Mouse (Mus musculus) MEL (cell line): Measurements from ENCODE around the gene Fn1. TPM values are rescaled to one million over a fixed set of nuclear protein-coding genes. Genes with fewer than 3 reads are reported as not detected.

ENCODE experiments used
- DNase-seq: peaks from one replicate; pipeline ENCODE4 v3.0.0; 2011; ENCODE audit warnings: low read depth, low spot score
- H3K27ac ChIP-seq: 2 replicates; pipeline ENCODE4 v1.5.1; 2012; ENCODE audit warnings: low read depth, mild to moderate bottlenecking, control low read depth, low read length, moderate library complexity; ENCODE audit not compliant: control insufficient read depth
- H3K27me3 ChIP-seq, 2 experiments: fragments of 150-350 bp in 1 of 2; sonication (generic) in 1 of 2; 2 replicates each; pipeline ENCODE4 v1.6.1; 2012; ENCODE audit warnings: low read length in 2 of 2, mild to moderate bottlenecking in 2 of 2, improper control_type of control experiment in 1 of 2, moderate library complexity in 1 of 2; ENCODE audit not compliant: insufficient read depth in 2 of 2, control insufficient read depth in 1 of 2
- H3K36me3 ChIP-seq, 2 experiments: 2 replicates each; pipeline ENCODE4 v1.6.1; 2012 to 2014; ENCODE audit warnings: low read length in 2 of 2, improper control_type of control experiment in 1 of 2, inconsistent platforms in 1 of 2, mild to moderate bottlenecking in 1 of 2; ENCODE audit not compliant: insufficient read depth in 2 of 2, control insufficient read depth in 1 of 2
- H3K4me1 ChIP-seq, 2 experiments: fragments of 150-350 bp in 1 of 2; sonication (generic) in 1 of 2; 2 replicates each; pipeline ENCODE4 v1.6.1; 2012; ENCODE audit warnings: low read length in 2 of 2, improper control_type of control experiment in 1 of 2, mild to moderate bottlenecking in 1 of 2; ENCODE audit not compliant: insufficient read depth in 2 of 2, control insufficient read depth in 1 of 2
- H3K4me3 ChIP-seq, 2 experiments: fragments of 150-350 bp in 1 of 2; sonication (generic) in 1 of 2; 2 replicates each; pipeline ENCODE4 v1.5.1; 2012; ENCODE audit warnings: low read depth in 2 of 2, low read length in 2 of 2, mild to moderate bottlenecking in 2 of 2, moderate library complexity in 2 of 2, control low read depth in 1 of 2, improper control_type of control experiment in 1 of 2; ENCODE audit not compliant: control insufficient read depth in 1 of 2, insufficient read depth in 1 of 2
- H3K79me2 ChIP-seq: 2 replicates; pipeline ENCODE4 v1.6.1; 2012; ENCODE audit warnings: mild to moderate bottlenecking, low read length, moderate library complexity; ENCODE audit not compliant: control insufficient read depth, poor library complexity, insufficient read depth
- H3K9ac ChIP-seq: 2 replicates; pipeline ENCODE4 v1.6.1; 2012; ENCODE audit warnings: low read depth, mild to moderate bottlenecking, control low read depth, low read length, moderate library complexity; ENCODE audit not compliant: control insufficient read depth, poor library complexity, severe bottlenecking
- H3K9me3 ChIP-seq: fragments of 150-350 bp; sonication (generic); replicated peaks from 2 replicates; pipeline ENCODE4 v1.6.1; 2012; ENCODE audit warnings: mild to moderate bottlenecking, low read length, improper control_type of control experiment, moderate library complexity; ENCODE audit not compliant: insufficient read depth
- E2F4 ChIP-seq: IDR thresholded peaks from 2 replicates; pipeline ENCODE4 v1.6.1; 2011; ENCODE audit warnings: low read depth, low read length, improper control_type of control experiment, borderline replicate concordance
- ELF1 ChIP-seq: IDR thresholded peaks from 2 replicates; pipeline ENCODE4 v1.6.1; 2014; ENCODE audit warnings: low read depth, mild to moderate bottlenecking, inconsistent platforms, low read length, improper control_type of control experiment, moderate library complexity
- EP300 ChIP-seq, 2 experiments: IDR thresholded peaks; 2 replicates each; pipeline ENCODE4 v1.6.1; 2011; ENCODE audit warnings: improper control_type of control experiment in 2 of 2, low read length in 2 of 2, low read depth in 1 of 2, mild to moderate bottlenecking in 1 of 2
- HCFC1 ChIP-seq: IDR thresholded peaks from 2 replicates; pipeline ENCODE4 v1.6.1; 2012; ENCODE audit warnings: low read depth, mild to moderate bottlenecking, inconsistent platforms, low read length, improper control_type of control experiment, moderate library complexity
- JUND ChIP-seq: IDR thresholded peaks from 2 replicates; pipeline ENCODE4 v1.6.1; 2011; ENCODE audit warnings: low read depth, mild to moderate bottlenecking, improper control_type of control experiment, low read length
- KAT2A ChIP-seq: conservative IDR thresholded peaks from 2 replicates; pipeline ENCODE4 v1.6.1; 2012; ENCODE audit warnings: low read depth, low read length, improper control_type of control experiment, inconsistent platforms
- MAFK ChIP-seq: IDR thresholded peaks from 2 replicates; pipeline ENCODE4 v1.6.1; 2011; ENCODE audit warnings: low read depth, mild to moderate bottlenecking, low read length, improper control_type of control experiment, borderline replicate concordance
- MAX ChIP-seq: IDR thresholded peaks from 2 replicates; pipeline ENCODE4 v1.6.1; 2011; ENCODE audit warnings: low read length, improper control_type of control experiment
- MEF2A ChIP-seq: IDR thresholded peaks from 2 replicates; pipeline ENCODE4 v1.6.1; 2014; ENCODE audit warnings: low read depth, mild to moderate bottlenecking, inconsistent platforms, low read length, improper control_type of control experiment; ENCODE audit not compliant: poor library complexity, insufficient replicate concordance, severe bottlenecking; ENCODE audit errors: extremely low read depth
- NRF1 ChIP-seq: IDR thresholded peaks from 2 replicates; pipeline ENCODE4 v1.6.1; 2014; ENCODE audit warnings: low read depth, mild to moderate bottlenecking, inconsistent platforms, low read length, improper control_type of control experiment, moderate library complexity; ENCODE audit not compliant: poor library complexity, insufficient read depth, severe bottlenecking
- POLR2A ChIP-seq, 2 experiments: IDR thresholded peaks; 2 replicates each; pipeline ENCODE4 v1.6.1; 2011 to 2012; ENCODE audit warnings: low read length in 2 of 2, mild to moderate bottlenecking in 2 of 2, control low read depth in 1 of 2, improper control_type of control experiment in 1 of 2, low read depth in 1 of 2, moderate library complexity in 1 of 2; ENCODE audit not compliant: control insufficient read depth in 1 of 2, insufficient read depth in 1 of 2, poor library complexity in 1 of 2
- POLR2AphosphoS2 ChIP-seq: IDR thresholded peaks from 2 replicates; pipeline ENCODE4 v1.6.1; 2011; ENCODE audit warnings: low read length, improper control_type of control experiment
- POLR2AphosphoS5 ChIP-seq: IDR thresholded peaks from 2 replicates; pipeline ENCODE4 v1.6.1; 2012; ENCODE audit warnings: low read depth, borderline replicate concordance, mild to moderate bottlenecking, inconsistent platforms, low read length, moderate library complexity, mixed read lengths
- RAD21 ChIP-seq: IDR thresholded peaks from 2 replicates; pipeline ENCODE4 v1.6.1; 2011; ENCODE audit warnings: mild to moderate bottlenecking, low read depth, low read length, improper control_type of control experiment
- SIN3A ChIP-seq: IDR thresholded peaks from 2 replicates; pipeline ENCODE4 v1.6.1; 2012; ENCODE audit warnings: low read length, improper control_type of control experiment, inconsistent platforms
- TAL1 ChIP-seq: IDR thresholded peaks from 2 replicates; pipeline ENCODE4 v1.6.1; 2012; ENCODE audit warnings: mild to moderate bottlenecking, inconsistent platforms, low read length, moderate library complexity, mixed read lengths
- TCF12 ChIP-seq: IDR thresholded peaks from 2 replicates; pipeline ENCODE4 v1.6.1; 2014; ENCODE audit warnings: low read depth, mild to moderate bottlenecking, inconsistent platforms, low read length, improper control_type of control experiment, moderate library complexity
- USF2 ChIP-seq, 2 experiments: IDR thresholded peaks; 2 replicates each; pipeline ENCODE4 v1.6.1; 2011 to 2012; ENCODE audit warnings: improper control_type of control experiment in 2 of 2, low read length in 2 of 2, borderline replicate concordance in 1 of 2, inconsistent platforms in 1 of 2, low read depth in 1 of 2, mild to moderate bottlenecking in 1 of 2; ENCODE audit not compliant: insufficient read depth in 1 of 2
- ZC3H11A ChIP-seq: IDR thresholded peaks from 2 replicates; pipeline ENCODE4 v1.6.1; 2012; ENCODE audit warnings: low read depth, mild to moderate bottlenecking, inconsistent platforms, low read length, improper control_type of control experiment
- ZKSCAN1 ChIP-seq: IDR thresholded peaks from 2 replicates; pipeline ENCODE4 v1.6.1; 2012; ENCODE audit warnings: low read depth, mild to moderate bottlenecking, inconsistent platforms, low read length, improper control_type of control experiment, moderate library complexity
- ZMIZ1 ChIP-seq: IDR thresholded peaks from 2 replicates; pipeline ENCODE4 v1.6.1; 2012; ENCODE audit warnings: low read depth, mild to moderate bottlenecking, inconsistent platforms, low read length, improper control_type of control experiment, moderate library complexity
- polyA plus RNA-seq, 2 experiments: library from polyadenylated mRNA; stranded (reverse) in 1 of 2; unstranded in 1 of 2; fragments of >175 nt in 1 of 2; fragments of >200 nt in 1 of 2; gene quantifications; 2 replicates each; pipeline versions ENCODE4 v1.2.1 to v1.2.4; 2012; ENCODE audit warnings: low replicate concordance in 2 of 2, low read depth in 1 of 2; ENCODE audit not compliant: insufficient read length in 2 of 2, insufficient read depth in 1 of 2, missing spikeins in 1 of 2
- total RNA-seq: library from RNA; depleted of rRNA; stranded (reverse); fragments of 300-350 nt; gene quantifications from 2 replicates; pipeline ENCODE4 v1.2.3, GENCODE M21; 2012

The Fn1 gene
- total and polyA plus RNA-seq, 3 experiments: 0.56 TPM; not detected in 2

GRCm38 (mm10) chr1:71556688-71557612, 96.0 kb downstream of the Fn1 start, which contains the start of gene Atic (continued):
- TF ChIP-seq ZMIZ1: 0 out of 2 replicates have a peak, but pooled peaks have one; percentile 30
- no peak for TF ChIP-seq EP300 (IDR thresholded peaks at IDR 0.05; ENCODE audit: low read depth in 1 of 2, low read length in 2 of 2)
- TF ChIP-seq SIN3A: peak; percentile 78
- no peak for TF ChIP-seq MAFK

DNA sequence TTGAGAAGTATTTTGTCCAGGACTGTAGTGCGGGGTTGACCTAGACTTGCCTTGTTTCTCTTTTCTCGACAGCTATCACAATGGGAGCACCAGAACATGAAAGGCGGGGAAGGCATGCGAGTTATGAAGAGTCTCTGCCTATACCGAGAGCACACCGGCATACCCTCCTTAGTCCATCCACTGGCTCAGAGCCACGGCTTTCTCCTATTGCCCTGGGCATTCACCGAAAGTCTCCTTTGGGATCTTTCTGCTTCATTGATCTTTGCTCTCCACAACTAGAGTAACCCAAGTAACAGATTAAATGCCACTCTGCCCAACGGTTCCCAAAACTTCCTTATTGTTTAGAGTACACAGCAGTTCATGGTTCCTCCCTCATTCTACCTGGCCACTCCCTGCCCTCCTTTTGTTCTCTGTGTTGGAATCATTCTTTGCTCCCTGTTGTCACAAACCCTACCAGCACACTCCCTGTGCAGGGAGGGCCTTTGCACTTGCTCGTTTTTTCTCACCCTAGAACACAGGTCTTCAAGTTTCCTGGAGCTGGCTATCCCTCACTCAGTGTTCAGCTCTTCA, 102.3 kb downstream of the Fn1 start:
- Histone ChIP-seq H3K9ac (no peak overlapping the region), H3K4me1 (no peaks in the 10 kb centered on the region), H3K27ac (no peak overlapping the region), H3K36me3 (no peaks in the 10 kb centered on the region), H3K79me2 (no peaks in the 10 kb centered on the region), H3K9me3 (no peaks in the 10 kb centered on the region), H3K27me3 (no peaks in the 10 kb centered on the region)
- TF ChIP-seq POLR2AphosphoS5 (no peak), RAD21 (no peak), ZKSCAN1 (no peak), E2F4 (no peak), ELF1 (no peak), ZC3H11A (no peak), MAX (no peak), POLR2AphosphoS2 (no peak), JUND (no peak), HCFC1 (no peak), TAL1 (no peak), POLR2A (IDR thresholded peaks at IDR 0.05; ENCODE audit: control insufficient read depth in 1 of 2, insufficient read depth in 1 of 2, low read depth in 1 of 2, low read length in 2 of 2, poor library complexity in 1 of 2) (no peak), MEF2A (no peak), USF2 (IDR thresholded peaks at IDR 0.05; ENCODE audit: borderline replicate concordance in 1 of 2, insufficient read depth in 1 of 2, low read depth in 1 of 2, low read length in 2 of 2) (no peak), ZMIZ1 (no peak), TCF12 (no peak), KAT2A (no peak), NRF1 (no peak)
- TF ChIP-seq, all 39 proteins: peak for 0
- no peak overlapping the region for H3K4me3 ChIP-seq
- no peak for DNase-seq
